Mouse (Mus musculus) intestine, embryonic 16.5 days (tissue): ENCODE measurements around the gene Ppil6. TPM values are rescaled to one million over a fixed set of nuclear protein-coding genes. Genes with fewer than 3 reads are reported as not detected.
A peak's percentile ranks its signal among the peaks of the same experiment; 100 is the strongest.
"Not testable (repeated sequence)": the region's sequence is repeated elsewhere in the genome, so short reads cannot be mapped to it uniquely, and the experiment has no call there.

Experiments used
- ATAC-seq: fragments of 200-750 bp; cut with Nextera tagmentation; 2 replicates; pipeline ENCODE4 v1.8.0; 2017; ENCODE audit warnings: moderate TSS enrichment, moderate library complexity
- H3K27ac ChIP-seq: fragments of 300-500 bp; sonication (generic); 2 replicates; pipeline ENCODE4 v1.5.1; 2014; ENCODE audit warnings: mild to moderate bottlenecking, low read length
- H3K27me3 ChIP-seq: fragments of 300-500 bp; sonication (generic); replicated peaks from 2 replicates; pipeline ENCODE4 v1.6.1; 2014; ENCODE audit warnings: low read length, control low read depth, mixed read lengths; ENCODE audit not compliant: control insufficient read depth, insufficient read depth
- H3K36me3 ChIP-seq: fragments of 300-500 bp; sonication (generic); 2 replicates; pipeline ENCODE4 v1.6.1; 2014; ENCODE audit warnings: low read length, control low read depth; ENCODE audit not compliant: control insufficient read depth, insufficient read depth
- H3K4me1 ChIP-seq: fragments of 300-500 bp; sonication (generic); 2 replicates; pipeline ENCODE4 v1.6.1; 2014; ENCODE audit warnings: low read length, control low read depth, mixed read lengths; ENCODE audit not compliant: control insufficient read depth, insufficient read depth
- H3K4me2 ChIP-seq: fragments of 300-500 bp; sonication (generic); 2 replicates; pipeline ENCODE4 v1.6.1; 2014; ENCODE audit warnings: low read depth, low read length, control low read depth
- H3K4me3 ChIP-seq: fragments of 300-500 bp; sonication (generic); 2 replicates; pipeline ENCODE4 v1.5.1; 2014; ENCODE audit warnings: mild to moderate bottlenecking, low read length
- H3K9ac ChIP-seq: fragments of 300-500 bp; sonication (generic); 2 replicates; pipeline ENCODE4 v1.6.1; 2014; ENCODE audit warnings: low read depth, low read length
- H3K9me3 ChIP-seq: fragments of 300-500 bp; sonication (generic); 2 replicates; pipeline ENCODE4 v1.6.1; 2016; ENCODE audit warnings: low read length, control low read depth; ENCODE audit not compliant: control insufficient read depth
- WGBS: fragments of 180-500 bp; shearing (Covaris S2); extraction: QIAGEN DNeasy Blood & Tissue Kit; methylation state at CpG from one replicate; pipeline ENCODE4 v1.1.7; 2014; 5-methylcytosine and 5-hydroxymethylcytosine counted together
- polyA plus RNA-seq: library from polyadenylated mRNA; unstranded; fragments of >200 nt; fragmentation: Nextera tagmentation; extraction: Ambion mirVana; gene quantifications from 2 replicates; pipeline ENCODE4 v1.2.1, GENCODE M21; 2015

Gene Ppil6
- polyA plus RNA-seq, 1 experiment from 2014 or later, result 0.93 TPM

DNA sequence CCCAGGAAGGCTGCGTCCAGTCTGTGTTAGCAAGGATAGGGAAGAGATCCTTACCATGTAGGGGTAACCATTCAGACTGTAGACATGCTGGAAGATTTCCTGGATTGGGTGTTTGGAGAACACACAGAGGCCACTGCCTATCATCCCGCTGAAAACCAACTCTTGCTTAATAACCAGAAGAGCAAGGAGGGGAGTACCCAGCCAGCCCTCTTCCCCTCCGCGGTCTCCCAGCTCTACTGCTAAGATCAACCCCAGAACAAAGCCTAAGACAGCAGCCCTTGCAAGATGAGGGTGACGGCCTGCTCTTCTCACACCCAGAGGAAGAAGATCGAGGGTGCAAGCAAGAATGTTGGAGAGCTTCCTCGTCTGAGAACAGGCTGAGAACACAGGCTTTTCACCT, 1.4 kb upstream of the Ppil6 start:
- Histone ChIP-seq H3K27me3 (no peaks in the 10 kb centered on the region), H3K4me2 (peak overlapping the region; percentile 96), H3K9ac (peak overlapping the region; percentile 84), H3K27ac (no peak overlapping the region), H3K4me1 (peaks cover 18% of the 10 kb centered on the region; the same call in 1 of the 2 replicates), H3K36me3 (peaks cover 11% of the 10 kb centered on the region), H3K9me3 (no peaks in the 10 kb centered on the region), H3K4me3 (peak overlapping the region; percentile 74)
- peak; percentile 9; the same call in 1 of the 2 replicates for ATAC-seq
- 27% methylated on average over 7 of the region's 7 CpGs for WGBS

DNA sequence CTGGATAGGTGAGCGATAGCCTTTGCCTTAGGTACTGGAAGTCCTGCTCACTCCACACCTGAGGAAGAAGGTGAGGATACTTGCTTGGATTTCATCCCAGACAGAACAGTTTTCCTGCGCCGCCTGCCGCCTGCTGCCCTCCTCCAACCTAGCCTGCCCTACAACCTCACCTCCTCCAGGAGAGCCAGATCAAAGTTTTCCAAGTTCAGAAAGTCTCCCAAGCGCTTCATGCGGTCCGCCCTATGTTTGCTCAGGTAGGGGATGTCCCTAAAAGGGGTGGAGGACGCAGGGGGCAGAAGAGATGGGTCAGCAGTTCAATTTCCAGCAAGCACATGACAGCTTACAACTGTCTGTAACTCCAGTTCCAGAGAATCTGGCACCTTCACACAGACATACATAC, 945 bp upstream of the Ppil6 start:
- ATAC-seq, result peak; percentile 45
- Histone ChIP-seq H3K27me3 (no peaks in the 10 kb centered on the region), H3K9ac (peak overlapping the region; percentile 84), H3K4me2 (peak overlapping the region; percentile 96), H3K4me3 (peak overlapping the region; percentile 74), H3K9me3 (no peaks in the 10 kb centered on the region), H3K4me1 (peaks cover 18% of the 10 kb centered on the region; the same call in 1 of the 2 replicates), H3K36me3 (peaks cover 11% of the 10 kb centered on the region), H3K27ac (peak overlapping the region; percentile 78)
- 19% methylated on average over 8 of the region's 8 CpGs for WGBS

DNA sequence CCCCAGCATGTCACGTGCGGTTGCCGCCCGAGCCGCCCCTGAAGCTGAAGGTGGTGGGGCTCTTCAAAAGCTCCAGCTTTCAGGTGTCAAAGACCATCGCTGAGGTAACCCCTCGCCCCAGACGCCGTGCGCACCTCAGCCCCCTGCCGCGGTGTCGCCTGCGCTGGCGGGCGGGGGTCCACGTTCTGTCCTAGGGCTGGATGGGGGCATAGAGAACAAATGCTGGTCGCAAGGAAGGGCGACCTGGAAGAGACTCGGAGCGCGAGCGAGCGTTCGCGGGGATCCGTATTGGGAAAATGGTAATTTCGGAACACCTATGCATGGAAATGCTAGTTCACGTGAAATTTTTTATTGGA, 257 bp downstream of the Ppil6 start:
- Histone ChIP-seq H3K9ac (peak overlapping the region; percentile 84), H3K9me3 (no peaks in the 10 kb centered on the region), H3K4me3 (peak overlapping the region; percentile 74), H3K27ac (no peak overlapping the region), H3K4me2 (peak overlapping the region; percentile 96), H3K36me3 (peaks cover 11% of the 10 kb centered on the region), H3K4me1 (peaks cover 18% of the 10 kb centered on the region; the same call in 1 of the 2 replicates), H3K27me3 (no peaks in the 10 kb centered on the region)
- under 1% methylated on average over 29 of the region's 29 CpGs for WGBS
- no peak; the same call in 1 of the 2 replicates for ATAC-seq

DNA sequence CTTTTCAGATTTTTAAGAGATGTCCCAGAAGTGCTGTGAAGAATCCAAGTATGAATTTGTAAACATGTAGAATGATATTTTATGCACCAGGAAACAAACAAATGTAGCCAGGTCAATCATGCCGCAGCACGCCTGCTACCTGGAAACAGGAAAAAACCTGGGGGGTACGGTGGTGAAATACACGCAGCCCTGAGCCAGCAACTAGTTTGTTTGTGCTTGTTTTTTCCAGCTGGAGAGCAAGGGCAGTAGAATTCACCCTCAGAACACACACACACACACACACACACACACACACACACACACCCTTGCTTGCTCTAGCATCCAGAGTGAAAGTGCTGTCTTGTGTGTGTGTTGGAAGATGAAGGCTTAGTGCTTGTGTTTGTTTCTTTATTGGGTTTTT, 872 bp downstream of the Ppil6 start:
- no peak overlapping the region for H3K9ac ChIP-seq
- no peak for ATAC-seq
- no peaks in the 10 kb centered on the region for H3K9me3 ChIP-seq
- 53% methylated on average over 4 of the region's 4 CpGs for WGBS
- no peak overlapping the region for H3K4me3 ChIP-seq
- peaks cover 11% of the 10 kb centered on the region for H3K36me3 ChIP-seq
- H3K4me2 ChIP-seq, result no peak overlapping the region
- H3K27ac ChIP-seq, result no peak overlapping the region
- H3K4me1 ChIP-seq, result peaks cover 18% of the 10 kb centered on the region; the same call in 1 of the 2 replicates
- no peaks in the 10 kb centered on the region for H3K27me3 ChIP-seq

DNA sequence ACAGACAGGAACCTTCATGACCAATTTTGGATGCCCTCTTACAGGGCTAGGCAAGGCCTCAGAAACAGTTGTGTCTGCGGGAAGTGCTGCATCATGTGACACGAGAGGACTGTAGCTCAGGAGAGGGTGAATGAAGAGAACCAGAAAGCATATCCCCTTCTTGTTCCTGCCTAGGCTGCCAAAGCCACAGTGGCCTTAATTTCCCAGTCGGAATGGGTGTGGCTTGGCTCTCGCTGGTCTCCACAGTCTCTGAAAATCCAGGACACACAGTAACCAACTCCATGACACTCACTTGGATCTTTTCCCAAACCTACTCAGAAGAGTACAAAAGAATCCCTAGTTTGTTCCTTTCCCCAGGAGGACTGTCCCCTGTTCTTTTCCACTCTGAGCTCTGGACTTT, 10.7 kb downstream of the Ppil6 start:
- H3K36me3 ChIP-seq, result no peaks in the 10 kb centered on the region
- H3K4me1 ChIP-seq, result no peaks in the 10 kb centered on the region
- no peak overlapping the region for H3K4me3 ChIP-seq
- no peaks in the 10 kb centered on the region for H3K27me3 ChIP-seq
- H3K9ac ChIP-seq, result no peak overlapping the region
- no peaks in the 10 kb centered on the region for H3K9me3 ChIP-seq
- WGBS, result 60% methylated on average over 4 of the region's 4 CpGs
- H3K27ac ChIP-seq, result no peak overlapping the region
- no peak for ATAC-seq
- no peak overlapping the region for H3K4me2 ChIP-seq

DNA sequence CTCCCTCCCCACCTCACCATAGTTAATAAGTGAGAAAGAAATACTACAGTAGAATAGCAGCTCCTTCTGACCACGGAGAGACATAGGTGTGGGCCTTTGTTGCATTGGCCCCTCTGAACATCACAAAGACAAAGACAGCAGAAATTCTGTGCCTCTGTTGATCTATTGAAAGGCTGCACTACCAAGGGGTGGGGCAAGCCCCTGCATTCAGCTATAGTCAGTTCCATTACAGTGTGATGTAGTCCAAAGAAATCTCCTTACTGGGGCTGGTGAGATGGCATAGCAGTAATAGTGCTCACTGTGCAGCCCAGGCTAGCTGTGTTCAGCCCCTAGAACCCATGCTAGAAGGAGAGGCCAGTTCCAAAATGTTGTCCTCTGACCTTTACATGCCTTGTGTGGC, 14.8 kb downstream of the Ppil6 start:
- ATAC-seq, result no peak
- H3K27me3 ChIP-seq, result no peaks in the 10 kb centered on the region
- 100% methylated on average over 1 of the region's 1 CpGs for WGBS
- H3K9me3 ChIP-seq, result no peaks in the 10 kb centered on the region
- no peaks in the 10 kb centered on the region for H3K36me3 ChIP-seq
- H3K4me2 ChIP-seq, result no peak overlapping the region
- no peak overlapping the region for H3K9ac ChIP-seq
- no peaks in the 10 kb centered on the region for H3K4me1 ChIP-seq
- no peak overlapping the region for H3K27ac ChIP-seq
- no peak overlapping the region for H3K4me3 ChIP-seq

DNA sequence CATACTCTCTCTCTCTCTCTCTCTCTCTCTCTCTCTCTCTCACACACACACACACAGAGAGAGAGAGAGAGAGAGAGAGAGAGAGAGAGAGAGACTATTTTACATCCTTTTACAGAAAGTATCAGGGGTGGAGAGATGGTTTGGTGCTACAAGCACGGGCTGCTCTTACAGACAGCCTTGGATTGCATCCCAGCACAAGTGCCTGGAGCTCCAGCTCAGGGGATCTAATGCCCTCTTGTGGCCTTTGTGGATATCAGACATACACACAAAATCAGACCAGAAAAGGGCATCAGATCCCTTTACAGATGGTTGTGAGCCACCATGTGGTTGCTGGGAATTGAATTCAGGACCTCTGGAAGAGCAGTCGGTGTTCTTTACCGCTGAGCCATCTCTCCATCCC, 15.2 kb downstream of the Ppil6 start:
- not testable (repeated sequence) for H3K36me3 ChIP-seq, H3K4me3 ChIP-seq, H3K27me3 ChIP-seq, H3K4me2 ChIP-seq, H3K9me3 ChIP-seq, H3K9ac ChIP-seq, H3K27ac ChIP-seq, H3K4me1 ChIP-seq
- ATAC-seq, result peak; percentile 64
- 6% methylated on average over 3 of the region's 3 CpGs for WGBS

DNA sequence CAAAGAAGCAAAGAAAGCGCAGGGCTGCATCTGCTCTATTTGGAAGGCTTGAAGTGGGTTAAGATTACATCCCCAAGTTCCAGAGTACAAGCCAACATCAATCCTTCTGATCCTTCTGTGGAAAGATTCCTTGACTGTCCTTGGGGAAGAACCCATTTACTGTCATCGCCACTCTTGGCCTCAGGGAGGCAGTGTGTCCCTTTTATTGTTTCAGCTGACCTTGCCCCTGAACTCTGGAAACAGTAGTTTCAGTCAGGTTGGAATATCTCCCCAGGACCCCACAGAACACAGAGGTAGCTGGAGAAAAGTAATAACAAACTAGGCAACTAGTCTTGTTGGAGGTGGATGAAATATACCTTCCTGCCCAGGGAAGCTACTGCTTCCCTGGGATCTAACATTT, 18.9 kb downstream of the Ppil6 start:
- no peak overlapping the region for H3K27ac ChIP-seq
- WGBS, result 36% methylated on average over 2 of the region's 2 CpGs
- H3K4me1 ChIP-seq, result no peaks in the 10 kb centered on the region
- H3K27me3 ChIP-seq, result no peaks in the 10 kb centered on the region
- no peaks in the 10 kb centered on the region for H3K9me3 ChIP-seq
- ATAC-seq, result no peak
- no peak overlapping the region for H3K4me2 ChIP-seq
- H3K36me3 ChIP-seq, result no peaks in the 10 kb centered on the region
- no peak overlapping the region for H3K9ac ChIP-seq
- H3K4me3 ChIP-seq, result no peak overlapping the region

DNA sequence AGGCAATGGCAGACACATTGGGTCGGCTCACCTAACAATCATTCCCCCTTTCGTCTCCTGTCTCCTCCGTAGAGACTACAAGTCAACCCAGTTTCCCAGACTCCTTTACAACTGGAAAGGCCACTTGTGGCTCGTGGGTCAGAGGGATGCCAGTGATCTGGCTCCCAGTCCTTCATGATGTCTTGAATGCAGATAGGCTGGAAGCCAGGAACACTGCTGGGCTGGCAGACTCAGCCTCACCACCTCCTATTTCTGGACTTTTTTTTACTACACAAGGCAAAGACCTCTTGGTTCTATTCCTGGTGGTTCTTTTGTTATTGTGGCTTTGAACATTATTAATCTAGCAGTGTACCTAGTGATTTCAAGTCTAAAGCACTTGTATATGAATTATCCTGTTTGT, 24.1 kb downstream of the Ppil6 start:
- no peak overlapping the region for H3K4me2 ChIP-seq
- H3K9ac ChIP-seq, result no peak overlapping the region
- H3K36me3 ChIP-seq, result no peaks in the 10 kb centered on the region
- no peak overlapping the region for H3K27ac ChIP-seq
- no peak for ATAC-seq
- 83% methylated on average over 4 of the region's 4 CpGs for WGBS
- H3K4me1 ChIP-seq, result no peaks in the 10 kb centered on the region
- H3K9me3 ChIP-seq, result no peaks in the 10 kb centered on the region
- no peak overlapping the region for H3K4me3 ChIP-seq
- no peaks in the 10 kb centered on the region for H3K27me3 ChIP-seq

DNA sequence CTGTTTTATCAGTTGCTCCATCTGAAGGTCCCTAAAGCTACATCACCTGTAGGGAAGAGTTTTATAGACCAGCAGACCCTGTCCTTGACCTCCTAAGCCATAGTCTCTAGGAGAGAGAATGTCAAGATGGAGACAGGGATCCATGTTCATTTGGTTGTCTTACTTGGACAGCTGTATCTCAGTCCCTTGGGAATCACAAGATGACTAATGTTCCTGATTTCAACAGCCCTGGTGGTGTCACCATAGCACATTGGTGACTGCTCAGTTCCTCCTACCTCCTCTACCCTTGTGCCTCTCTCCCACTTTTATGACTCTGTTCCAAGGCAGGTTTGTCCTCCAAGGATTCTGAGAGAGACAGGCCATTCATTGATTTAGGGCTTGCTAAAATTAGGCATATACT, 24.7 kb downstream of the Ppil6 start:
- Histone ChIP-seq H3K36me3 (no peaks in the 10 kb centered on the region), H3K4me3 (no peak overlapping the region), H3K9ac (no peak overlapping the region), H3K4me1 (no peaks in the 10 kb centered on the region), H3K9me3 (no peaks in the 10 kb centered on the region), H3K27ac (no peak overlapping the region), H3K4me2 (no peak overlapping the region), H3K27me3 (no peaks in the 10 kb centered on the region)
- no peak for ATAC-seq
